Mouse (Mus musculus) right cerebral cortex, adult 2 months (tissue): ENCODE data around the gene Orc6.

ENCODE experiments used
- DNase-seq, 2 experiments: peaks; one replicate each; pipeline ENCODE4 v3.0.0; 2021 to 2022; ENCODE audit warnings: low spot score in 2 of 2

The Orc6 gene

GRCm38 (mm10) chr8:85299434-85300077 lies at the start of gene Orc6, which contains the start of gene Vps35:
Gene Orc6 (plus strand): TSS chr8:85299632.
Gene Vps35 (minus strand): TSS chr8:85299802.
- DNase-seq, result peak; percentile 96 to 97

GRCm38 (mm10) chr8:85286846-85287245 lies 12.6 kb upstream of the Orc6 start:
- no peak for DNase-seq

- peak; percentile 11 to 23 for DNase-seq
These were observed 615 bp upstream of the Orc6 start for GRCm38 (mm10) chr8:85298600-85299433.

DNA sequence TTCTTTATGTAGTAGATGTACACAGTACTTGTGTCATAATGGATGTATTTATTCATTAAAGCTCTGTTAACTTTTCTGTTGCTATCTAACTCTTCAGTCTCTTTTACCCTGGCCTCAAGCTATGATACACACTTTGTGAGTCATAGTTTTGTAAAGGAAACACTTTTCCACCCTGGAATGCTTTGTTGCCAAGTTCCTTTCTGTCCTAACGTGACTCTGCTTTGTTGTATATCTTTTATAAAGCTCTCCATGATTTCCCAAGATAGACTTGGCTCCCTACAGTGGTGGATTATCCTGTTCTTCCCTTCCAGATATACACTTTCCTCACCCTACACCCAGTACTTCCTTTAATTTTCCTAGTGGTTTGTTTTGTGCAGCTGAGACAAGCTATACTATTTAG lies 2.5 kb downstream of the Orc6 start:
- no peak for DNase-seq

DNA sequence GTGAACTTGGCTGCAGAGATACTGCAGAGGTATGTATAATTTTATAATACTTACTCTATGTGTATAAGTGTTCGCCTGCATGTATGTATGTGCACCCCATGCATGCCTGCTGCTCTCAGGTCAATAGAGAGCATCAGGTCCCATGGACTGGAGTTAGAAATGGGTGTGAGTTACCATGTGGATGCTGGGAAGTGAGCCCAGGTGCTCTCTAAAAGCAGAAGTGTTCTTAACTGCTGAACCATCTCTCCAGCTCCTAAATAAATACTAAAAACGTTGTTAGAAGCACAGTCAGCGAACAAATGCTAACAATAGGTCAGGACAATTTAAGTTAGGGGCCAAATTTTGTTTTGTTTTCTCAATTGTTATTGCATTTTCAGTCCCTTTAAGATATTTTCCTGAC lies 3.5 kb downstream of the Orc6 start:
- no peak for DNase-seq

GRCm38 (mm10) chr8:85303531-85303930 lies 4.1 kb downstream of the Orc6 start:
- no peak for DNase-seq

GRCm38 (mm10) chr8:85308564-85308963 lies 9.1 kb downstream of the Orc6 start:
- no peak for DNase-seq

DNA sequence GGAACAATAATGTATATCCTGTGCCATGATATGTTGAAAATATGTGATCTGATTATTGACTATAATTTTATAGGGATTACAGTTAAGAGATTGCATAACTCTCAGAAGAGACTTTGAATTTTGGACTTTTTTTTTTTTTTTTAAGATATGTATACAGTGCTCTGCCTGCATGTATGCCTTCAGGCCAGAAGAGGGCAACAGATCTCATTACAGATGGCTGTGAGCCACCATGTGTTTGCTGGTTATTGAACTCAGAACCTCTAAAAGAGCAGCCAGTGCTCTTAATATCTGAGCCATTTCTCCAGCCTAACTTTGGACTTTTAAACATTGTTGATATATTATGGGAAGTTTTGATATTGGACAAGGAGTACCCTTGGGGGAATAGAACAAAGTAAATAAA lies 12.3 kb downstream of the Orc6 start:
- peak; percentile 21 to 24 for DNase-seq

GRCm38 (mm10) chr8:85313036-85313435 lies 13.6 kb downstream of the Orc6 start:
- DNase-seq, result no peak

DNA sequence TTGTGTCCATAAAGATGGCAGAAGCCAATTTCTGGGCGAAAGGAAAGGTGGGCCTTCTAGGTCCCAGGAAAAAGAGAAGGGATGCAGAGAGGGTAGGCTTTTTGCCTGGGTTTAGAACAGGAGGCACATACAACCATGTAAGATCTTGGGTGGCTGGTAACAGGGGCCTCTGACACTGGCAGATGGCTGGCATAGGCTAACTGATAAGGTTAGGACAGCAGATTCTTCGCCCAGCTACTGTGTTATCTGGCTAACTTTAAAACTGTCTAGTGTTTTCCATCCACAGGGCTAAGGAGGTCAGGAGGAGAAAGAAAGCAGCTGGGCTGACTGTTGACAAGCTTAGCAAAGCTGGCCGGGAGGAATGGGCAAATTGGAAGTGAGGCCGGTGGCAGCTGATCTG lies 19.1 kb downstream of the Orc6 start:
- DNase-seq, result no peak

- no peak for DNase-seq
These were observed 22.5 kb downstream of the Orc6 start for GRCm38 (mm10) chr8:85321981-85322380.

- DNase-seq, result no peak
These were observed 23.7 kb downstream of the Orc6 start for GRCm38 (mm10) chr8:85323084-85323483.

DNA sequence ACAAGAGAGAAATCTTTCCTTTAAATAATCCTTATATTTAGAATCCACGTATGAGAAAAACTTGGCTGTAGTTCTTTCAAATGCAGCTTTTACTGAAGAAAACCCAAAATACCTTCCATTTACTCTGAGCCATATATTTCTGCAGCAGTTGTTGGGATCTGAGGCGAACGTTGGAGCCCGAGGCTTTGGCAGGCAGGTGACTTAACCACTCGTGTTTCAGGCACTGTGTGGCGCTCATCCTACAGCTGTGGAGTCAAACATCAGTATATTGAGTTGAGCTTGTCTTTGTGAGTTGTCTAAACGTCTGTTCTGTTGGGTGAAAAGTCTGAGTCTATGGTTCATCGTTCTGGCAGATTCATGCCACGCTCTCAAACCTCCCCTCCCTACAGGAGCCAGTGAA lies 27.6 kb downstream of the Orc6 start:
- no peak for DNase-seq

- DNase-seq, result no peak
These were observed 30.1 kb downstream of the Orc6 start for GRCm38 (mm10) chr8:85329506-85329905.

DNA sequence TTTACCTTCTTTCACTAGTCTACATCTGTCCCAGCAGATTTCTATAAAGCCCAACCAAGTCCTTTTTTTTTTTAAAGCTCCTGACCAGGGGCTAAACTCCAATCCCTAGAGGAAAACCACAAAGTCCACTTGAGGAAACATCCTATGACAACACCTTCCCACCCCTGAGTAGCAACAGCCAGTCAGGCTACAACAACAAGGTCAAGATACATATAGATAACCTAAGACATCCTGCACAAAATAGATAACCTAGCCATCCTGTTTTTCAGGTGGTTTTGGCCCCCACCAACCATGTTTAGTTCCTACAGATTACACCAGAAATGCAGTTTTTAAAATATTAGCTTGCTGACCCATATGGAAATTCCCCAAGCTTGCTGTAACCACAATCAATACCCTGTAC lies 35.7 kb downstream of the Orc6 start:
- DNase-seq, result no peak

DNA sequence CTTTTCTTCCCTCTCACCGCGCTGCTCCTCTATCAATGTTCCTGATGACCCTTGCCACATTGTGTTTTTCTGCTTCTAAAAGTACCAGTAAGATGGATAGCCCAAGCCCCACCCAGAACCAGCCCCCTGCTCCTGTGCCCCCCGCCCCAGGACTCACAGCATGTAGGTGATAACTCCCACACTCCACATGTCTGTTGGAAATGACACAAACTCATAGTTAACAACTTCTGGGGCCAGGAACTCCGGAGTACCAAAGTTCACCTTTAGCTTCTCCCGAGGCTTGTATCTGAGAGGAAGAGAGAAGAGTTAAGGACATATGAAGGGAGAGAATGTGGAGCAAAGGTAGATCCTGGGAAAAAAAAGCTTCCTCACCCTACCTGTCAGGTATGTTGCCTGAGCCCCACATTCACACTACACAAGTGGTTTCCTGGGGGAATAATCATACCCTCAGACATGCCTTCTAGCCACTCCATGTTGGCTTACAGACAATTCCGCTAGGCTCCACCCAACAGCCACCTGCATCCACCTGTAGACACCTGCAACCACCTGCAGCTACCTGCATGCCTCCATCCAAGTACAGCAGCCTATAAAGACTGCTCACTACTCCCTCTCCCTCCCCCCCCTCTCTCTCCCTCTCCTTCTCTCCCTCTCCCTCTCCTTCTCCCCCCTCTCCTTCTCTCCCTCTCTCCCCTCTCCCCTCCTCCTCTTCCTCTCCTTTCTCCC lies 36.9 kb downstream of the Orc6 start:
- DNase-seq, result no peak

DNA sequence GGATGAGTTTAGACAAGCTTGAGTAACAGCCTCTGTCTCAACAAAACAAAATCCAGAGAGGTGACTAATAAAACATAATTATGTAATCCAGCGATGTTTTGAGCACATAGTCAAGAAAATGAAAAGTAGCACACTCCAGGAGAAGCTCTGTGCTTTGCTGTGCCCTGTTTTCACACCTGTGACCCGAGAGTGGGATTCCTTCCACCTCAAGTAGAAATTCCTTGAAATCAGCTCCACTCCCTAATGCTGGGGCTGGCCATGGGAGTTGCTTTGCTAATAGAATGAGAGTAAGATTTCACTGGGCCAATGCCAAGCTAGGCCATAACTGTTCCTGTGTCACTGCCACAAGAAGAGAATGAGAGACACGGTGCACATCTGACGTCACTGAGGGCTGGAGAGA lies 38.2 kb downstream of the Orc6 start:
- DNase-seq, result no peak

DNA sequence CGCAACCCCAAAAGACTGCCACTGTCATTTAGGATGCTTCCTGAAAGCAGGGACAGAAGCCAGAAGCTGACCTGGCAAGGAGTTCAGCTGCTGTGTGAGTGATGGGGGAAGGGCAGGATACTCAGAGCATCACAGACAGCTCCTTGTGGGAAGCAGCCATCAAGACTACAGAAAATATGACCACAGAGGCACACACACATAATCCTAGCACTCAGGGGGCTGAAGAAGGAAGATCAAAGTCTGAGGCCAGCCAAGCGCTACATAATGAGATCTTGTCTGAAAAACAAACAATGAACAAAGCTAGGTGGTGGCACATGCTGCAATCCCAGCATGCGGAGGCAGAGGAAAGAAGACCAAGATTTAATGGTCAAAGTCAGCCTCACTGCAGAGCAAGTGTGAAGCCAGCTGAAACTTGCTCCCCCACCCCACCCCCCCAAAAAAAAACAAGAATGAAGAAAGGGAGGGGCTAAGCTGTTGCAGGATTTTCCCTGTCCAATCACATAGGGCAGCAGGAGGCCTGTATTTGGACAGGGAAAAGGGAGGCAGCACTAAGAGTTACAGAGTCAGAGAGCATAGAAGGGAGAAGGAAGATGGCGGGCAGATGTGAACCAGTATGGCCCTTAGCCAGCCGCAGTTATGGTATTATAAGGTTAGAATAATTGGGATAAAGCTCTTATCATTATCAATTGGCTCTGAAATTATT lies 40.6 kb downstream of the Orc6 start:
- DNase-seq, result no peak

DNA sequence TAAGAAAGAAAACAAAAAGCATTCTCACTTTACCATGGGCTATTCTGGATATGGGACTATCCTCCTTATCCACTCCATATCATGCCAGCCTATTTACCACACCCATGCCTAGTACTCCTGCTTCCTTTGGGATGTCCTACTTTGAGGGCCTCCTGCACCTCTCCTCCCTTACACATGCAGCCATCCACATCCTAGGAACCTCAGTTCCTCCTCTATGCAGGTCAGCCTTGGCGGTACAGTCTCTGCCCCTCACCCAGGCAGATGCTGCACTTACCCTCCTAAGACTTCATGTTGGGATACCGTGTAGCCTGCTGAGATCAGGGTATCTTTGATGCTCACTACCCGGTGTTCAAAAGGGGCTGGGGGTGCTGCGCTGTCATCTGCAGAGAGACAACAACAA lies 53.9 kb downstream of the Orc6 start:
- no peak for DNase-seq
